Mouse (Mus musculus): ENCODE measurements at regions not wholly inside any gene's neighbourhood (a gene's known extent, or its start where the extent isn't known, plus 50 kb on each side); places are given as distances from the start of the nearest gene placed in this dataset.

GRCm38 (mm10) chr19:14880818-14881217 is 283.0 kb upstream of the Tle4 start:
- Histone ChIP-seq H3K36me3 (no peaks in the 10 kb centered on the region), H3K4me1 (replicated peaks) (no peaks in the 10 kb centered on the region), H3K9me3 (no peaks in the 10 kb centered on the region), H3K27ac (no peak overlapping the region), H3K4me2 (no peak overlapping the region), H3K27me3 (peaks cover 14% of the 10 kb centered on the region), H3K4me3 (replicated peaks) (no peak overlapping the region), H3K9ac (replicated peaks) (no peak overlapping the region)
- no peak for ATAC-seq (ENCODE audit: insufficient number of reproducible peaks, insufficient read depth, low FRiP score, low TSS enrichment, low read depth)
- WGBS, result 79% methylated on average over 4 of the region's 4 CpGs

- H3K4me2 ChIP-seq, result no peak overlapping the region
- no peak for ATAC-seq (ENCODE audit: insufficient number of reproducible peaks, insufficient read depth, low FRiP score, low TSS enrichment, low read depth)
- no peaks in the 10 kb centered on the region for H3K9me3 ChIP-seq
- H3K4me1 ChIP-seq (replicated peaks), result 0 out of 2 replicates have a peak, but pooled peaks cover 3% of the 10 kb centered on the region
- H3K36me3 ChIP-seq, result no peaks in the 10 kb centered on the region
- no peak overlapping the region for H3K4me3 ChIP-seq (replicated peaks)
- WGBS, result 94% methylated on average over 1 of the region's 1 CpGs
- no peak overlapping the region for H3K27ac ChIP-seq
- H3K27me3 ChIP-seq, result peaks cover 5% of the 10 kb centered on the region
- no peak overlapping the region for H3K9ac ChIP-seq (replicated peaks)
These were observed 276.1 kb upstream of the Tle4 start for GRCm38 (mm10) chr19:14873986-14874385.

DNA sequence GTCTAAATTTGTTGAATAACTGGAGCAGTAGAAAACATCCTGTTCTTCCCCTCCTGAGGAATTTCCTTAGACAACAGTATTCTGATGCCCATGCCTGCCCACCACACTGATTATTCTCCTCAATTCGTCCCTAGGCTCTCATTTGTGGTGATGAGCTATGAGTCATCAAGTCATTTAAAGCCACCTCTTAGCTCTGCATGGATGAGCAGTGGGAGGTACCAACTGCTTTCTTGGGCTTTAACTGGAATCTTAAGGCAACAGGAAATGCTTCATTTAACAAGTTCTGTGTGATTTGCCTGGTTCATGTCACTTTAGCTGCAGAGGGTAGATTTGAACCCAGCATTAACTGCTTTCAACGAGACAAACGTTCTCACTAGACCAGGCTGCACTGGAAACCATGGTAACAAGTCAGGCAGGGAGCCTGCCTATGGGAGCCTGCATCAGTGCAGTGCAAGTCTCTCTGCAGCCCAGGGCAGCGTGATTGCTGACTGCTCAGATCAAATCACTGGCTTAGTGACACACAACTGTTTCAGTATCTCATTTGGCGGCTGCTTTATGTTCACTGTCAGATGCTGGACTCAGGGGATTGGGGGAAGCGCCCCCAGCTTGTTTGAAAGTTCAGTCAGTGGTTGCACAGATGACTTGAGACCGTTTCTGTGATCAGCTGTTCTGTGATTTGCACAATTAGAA is 273.5 kb upstream of the Tle4 start:
- H3K9ac ChIP-seq (replicated peaks), result no peak overlapping the region
- H3K4me2 ChIP-seq, result no peak overlapping the region
- 0 out of 2 replicates have a peak, but pooled peaks cover 3% of the 10 kb centered on the region for H3K4me1 ChIP-seq (replicated peaks)
- 13% methylated on average over 7 of the region's 7 CpGs for WGBS
- H3K27me3 ChIP-seq, result peaks cover 5% of the 10 kb centered on the region
- no peaks in the 10 kb centered on the region for H3K9me3 ChIP-seq
- H3K27ac ChIP-seq, result no peak overlapping the region
- no peaks in the 10 kb centered on the region for H3K36me3 ChIP-seq
- no peak overlapping the region for H3K4me3 ChIP-seq (replicated peaks)
- no peak for ATAC-seq (ENCODE audit: insufficient number of reproducible peaks, insufficient read depth, low FRiP score, low TSS enrichment, low read depth)

DNA sequence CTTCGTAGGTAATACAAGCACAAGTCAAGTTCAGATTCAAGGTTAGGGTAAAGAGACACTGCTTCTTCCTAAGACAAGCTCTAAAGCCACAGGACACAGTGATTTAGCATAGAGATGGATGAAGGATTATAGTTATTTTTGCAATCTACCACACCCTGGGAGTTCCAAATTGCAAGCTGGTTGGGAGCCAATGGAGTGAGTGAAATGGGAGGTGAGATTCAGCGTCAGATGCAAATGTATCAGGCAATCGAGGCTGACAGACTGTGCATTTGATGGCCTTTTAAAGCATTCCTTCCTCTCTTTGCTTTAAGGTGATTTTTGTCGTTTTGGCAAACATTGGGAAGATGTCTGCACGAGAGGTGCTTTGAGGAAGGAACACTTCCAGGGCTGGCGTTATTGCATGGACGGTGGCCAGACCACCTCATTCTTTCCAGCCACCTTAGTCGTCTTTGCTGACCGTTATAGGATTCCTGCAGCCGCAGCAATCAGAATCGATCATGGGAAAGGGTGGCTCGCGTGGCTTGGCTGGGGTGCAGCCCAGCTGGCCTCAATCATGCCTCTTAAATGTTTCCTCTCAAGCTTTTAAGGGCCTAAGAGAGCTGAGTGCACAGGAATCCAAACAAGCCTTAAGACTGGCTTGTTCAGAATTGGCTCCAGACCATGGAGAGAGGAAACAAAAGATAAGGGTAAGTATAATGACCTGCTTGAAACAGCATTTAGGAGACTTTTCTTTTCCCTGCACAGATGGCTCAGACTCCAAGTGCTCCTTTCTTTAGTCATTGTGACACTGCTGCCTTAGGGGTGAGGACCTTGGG is 265.0 kb upstream of the Tle4 start:
- Histone ChIP-seq H3K4me3 (replicated peaks) (no peak overlapping the region), H3K4me2 (peak overlapping the region; percentile 20; the same call in 1 of the 2 replicates), H3K27me3 (no peaks in the 10 kb centered on the region), H3K27ac (peak overlapping the region; percentile 30; the same call in 1 of the 2 replicates), H3K36me3 (no peaks in the 10 kb centered on the region), H3K9me3 (0 out of 2 replicates have a peak, but pooled peaks cover 10% of the 10 kb centered on the region), H3K9ac (replicated peaks) (no peak overlapping the region), H3K4me1 (replicated peaks) (peaks cover 13% of the 10 kb centered on the region)
- ATAC-seq (ENCODE audit: insufficient number of reproducible peaks, insufficient read depth, low FRiP score, low TSS enrichment, low read depth), result no peak
- WGBS, result 27% methylated on average over 13 of the region's 13 CpGs

- 47% methylated on average over 2 of the region's 2 CpGs for WGBS
- no peak for ATAC-seq (ENCODE audit: insufficient number of reproducible peaks, insufficient read depth, low FRiP score, low TSS enrichment, low read depth)
- Histone ChIP-seq H3K4me1 (replicated peaks) (no peaks in the 10 kb centered on the region), H3K4me3 (replicated peaks) (no peak overlapping the region), H3K36me3 (no peaks in the 10 kb centered on the region), H3K9me3 (0 out of 2 replicates have a peak, but pooled peaks cover 8% of the 10 kb centered on the region), H3K27me3 (no peaks in the 10 kb centered on the region), H3K27ac (no peak overlapping the region), H3K9ac (replicated peaks) (no peak overlapping the region), H3K4me2 (no peak overlapping the region)
These were observed 257.2 kb upstream of the Tle4 start for GRCm38 (mm10) chr19:14855036-14855435.

GRCm38 (mm10) chr19:14853416-14853815 is 255.6 kb upstream of the Tle4 start:
- WGBS, result 31% methylated on average over 4 of the region's 4 CpGs
- no peak overlapping the region for H3K4me3 ChIP-seq (replicated peaks)
- no peak overlapping the region for H3K27ac ChIP-seq
- H3K9me3 ChIP-seq, result no peaks in the 10 kb centered on the region
- no peak overlapping the region for H3K9ac ChIP-seq (replicated peaks)
- no peak overlapping the region for H3K4me2 ChIP-seq
- 0 out of 2 replicates have a peak, but pooled peaks cover 4% of the 10 kb centered on the region for H3K4me1 ChIP-seq (replicated peaks)
- no peaks in the 10 kb centered on the region for H3K36me3 ChIP-seq
- ATAC-seq (ENCODE audit: insufficient number of reproducible peaks, insufficient read depth, low FRiP score, low TSS enrichment, low read depth), result no peak
- H3K27me3 ChIP-seq, result no peaks in the 10 kb centered on the region

- Histone ChIP-seq H3K4me3 (replicated peaks) (no peak overlapping the region), H3K36me3 (no peaks in the 10 kb centered on the region), H3K4me1 (replicated peaks) (0 out of 2 replicates have a peak, but pooled peaks cover 4% of the 10 kb centered on the region), H3K27me3 (no peaks in the 10 kb centered on the region), H3K4me2 (no peak overlapping the region), H3K9ac (replicated peaks) (no peak overlapping the region), H3K27ac (no peak overlapping the region), H3K9me3 (no peaks in the 10 kb centered on the region)
- no peak for ATAC-seq (ENCODE audit: insufficient number of reproducible peaks, insufficient read depth, low FRiP score, low TSS enrichment, low read depth)
- WGBS, result 72% methylated on average over 1 of the region's 1 CpGs
These were observed 251.7 kb upstream of the Tle4 start for GRCm38 (mm10) chr19:14849561-14849960.

GRCm38 (mm10) chr19:14847120-14847519 is 249.3 kb upstream of the Tle4 start:
- Histone ChIP-seq H3K4me1 (replicated peaks) (0 out of 2 replicates have a peak, but pooled peaks cover 4% of the 10 kb centered on the region), H3K4me2 (no peak overlapping the region), H3K36me3 (no peaks in the 10 kb centered on the region), H3K9me3 (no peaks in the 10 kb centered on the region), H3K9ac (replicated peaks) (no peak overlapping the region), H3K27me3 (no peaks in the 10 kb centered on the region), H3K27ac (no peak overlapping the region), H3K4me3 (replicated peaks) (no peak overlapping the region)
- no peak for ATAC-seq (ENCODE audit: insufficient number of reproducible peaks, insufficient read depth, low FRiP score, low TSS enrichment, low read depth)
- WGBS, result 17% methylated on average over 4 of the region's 4 CpGs

DNA sequence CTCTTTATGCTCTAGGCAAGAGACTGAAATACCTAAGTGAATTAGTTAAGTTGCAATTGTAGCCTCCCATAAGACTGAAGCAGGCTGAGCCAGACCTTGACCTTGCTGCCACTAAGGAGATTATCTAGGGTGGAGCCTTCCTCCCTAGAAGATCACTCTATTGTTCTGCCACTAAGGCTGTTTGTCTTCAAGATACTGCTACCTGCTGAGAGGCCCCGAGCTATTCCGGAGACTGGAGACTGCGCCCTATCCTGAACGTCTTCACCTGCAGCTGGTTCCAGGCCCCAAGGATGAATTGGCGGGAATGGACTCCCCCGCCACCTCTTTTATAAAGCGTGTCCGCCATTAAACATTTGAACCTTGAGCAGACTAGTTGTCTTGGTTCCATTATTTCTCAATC is 237.8 kb upstream of the Tle4 start:
- Histone ChIP-seq H3K27ac (no peak overlapping the region), H3K9ac (replicated peaks) (no peak overlapping the region), H3K27me3 (no peaks in the 10 kb centered on the region), H3K4me2 (no peak overlapping the region), H3K36me3 (no peaks in the 10 kb centered on the region), H3K9me3 (no peaks in the 10 kb centered on the region), H3K4me1 (replicated peaks) (no peaks in the 10 kb centered on the region), H3K4me3 (replicated peaks) (no peak overlapping the region)
- 78% methylated on average over 8 of the region's 8 CpGs for WGBS
- no peak for ATAC-seq (ENCODE audit: insufficient number of reproducible peaks, insufficient read depth, low FRiP score, low TSS enrichment, low read depth)

DNA sequence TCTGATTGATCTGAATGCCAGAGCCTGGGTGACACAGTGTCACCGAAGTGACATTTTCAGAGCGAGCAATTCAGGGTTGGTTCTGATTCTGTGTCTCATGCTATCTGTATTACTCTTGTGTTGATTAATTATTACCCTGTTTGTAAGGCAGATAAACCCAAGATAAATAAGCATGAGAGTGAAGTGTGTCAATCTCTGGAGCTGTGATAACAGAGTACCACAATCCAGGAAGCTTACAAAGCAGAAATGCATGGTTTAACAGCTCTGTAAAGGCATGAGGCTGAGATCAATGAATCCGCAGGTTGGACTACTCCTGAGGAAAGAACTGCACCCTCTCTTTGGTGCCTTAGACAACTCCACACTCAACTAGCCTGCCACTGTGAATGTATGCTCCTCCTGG is 218.5 kb upstream of the Tle4 start:
- no peaks in the 10 kb centered on the region for H3K4me1 ChIP-seq (replicated peaks)
- no peak overlapping the region for H3K4me2 ChIP-seq
- 83% methylated on average over 3 of the region's 3 CpGs for WGBS
- H3K9ac ChIP-seq (replicated peaks), result no peak overlapping the region
- H3K27me3 ChIP-seq, result no peaks in the 10 kb centered on the region
- H3K27ac ChIP-seq, result no peak overlapping the region
- H3K36me3 ChIP-seq, result no peaks in the 10 kb centered on the region
- ATAC-seq (ENCODE audit: insufficient number of reproducible peaks, insufficient read depth, low FRiP score, low TSS enrichment, low read depth), result no peak
- H3K9me3 ChIP-seq, result peaks cover 5% of the 10 kb centered on the region; the same call in 1 of the 2 replicates
- H3K4me3 ChIP-seq (replicated peaks), result no peak overlapping the region

- WGBS, result 54% methylated on average over 6 of the region's 6 CpGs
- Histone ChIP-seq H3K9ac (replicated peaks) (no peak overlapping the region), H3K27me3 (no peaks in the 10 kb centered on the region), H3K27ac (no peak overlapping the region), H3K4me2 (no peak overlapping the region), H3K4me3 (replicated peaks) (no peak overlapping the region), H3K9me3 (no peaks in the 10 kb centered on the region), H3K4me1 (replicated peaks) (0 out of 2 replicates have a peak, but pooled peaks cover 2% of the 10 kb centered on the region), H3K36me3 (no peaks in the 10 kb centered on the region)
- ATAC-seq (ENCODE audit: insufficient number of reproducible peaks, insufficient read depth, low FRiP score, low TSS enrichment, low read depth), result no peak
These were observed 208.9 kb upstream of the Tle4 start for GRCm38 (mm10) chr19:14806787-14807186.

Data from limb, embryonic 12.5 days (tissue).